Mouse (Mus musculus): ENCODE results near the gene Ccdc58. TPM values are rescaled to one million over a fixed set of nuclear protein-coding genes. Genes with fewer than 3 reads are reported as not detected.
"Not testable (repeated sequence)": the region's sequence is repeated elsewhere in the genome, so short reads cannot be mapped to it uniquely, and the experiment has no call there.

The Ccdc58 gene
- polyA plus RNA-seq, 1 experiment = 2.6 TPM

DNA sequence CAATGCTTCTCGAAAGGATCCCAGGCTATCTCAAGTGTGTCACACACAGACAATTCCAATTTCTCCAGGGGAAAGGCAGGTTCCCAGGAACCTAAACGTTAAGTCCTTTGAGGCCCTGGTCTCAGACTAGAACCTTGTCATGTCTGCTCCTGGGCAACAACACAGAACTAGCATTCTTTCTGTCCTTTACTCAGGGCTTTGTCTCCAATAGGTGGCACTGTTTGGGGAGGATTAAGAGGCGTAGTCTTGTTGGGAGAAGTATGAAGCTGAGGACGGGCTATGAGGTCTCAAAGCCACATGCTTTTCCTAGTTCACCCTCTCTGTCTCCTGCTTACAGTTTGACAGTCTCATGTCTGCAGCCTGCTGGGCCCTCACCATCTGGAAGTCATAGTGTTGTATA, 23.9 kb upstream of the Ccdc58 start:
- no peak for TF ChIP-seq POLR2A (IDR thresholded peaks at IDR 0.05; ENCODE audit: low read depth, low read length)
- no peak for TF ChIP-seq CTCF (IDR thresholded peaks at IDR 0.05; ENCODE audit: extremely low read depth, insufficient read length, insufficient replicate concordance, low read depth, low read length)
- peaks cover 43% of the 10 kb centered on the region for H3K36me3 ChIP-seq (ENCODE audit: control insufficient read depth, insufficient read depth, low read length)
- H3K27me3 ChIP-seq (ENCODE audit: control insufficient read depth, insufficient read depth, low read length) = no peaks in the 10 kb centered on the region
- H3K27ac ChIP-seq (ENCODE audit: insufficient read depth, low read depth, low read length) = no peak overlapping the region
- H3K4me1 ChIP-seq (ENCODE audit: control insufficient read depth, insufficient read depth, insufficient read length, low read length) = no peaks in the 10 kb centered on the region
- 92% methylated on average over 4 of the region's 4 CpGs for WGBS
- no peak overlapping the region for H3K4me3 ChIP-seq (ENCODE audit: low read depth, low read length)

- 90% methylated on average over 6 of the region's 6 CpGs for WGBS
- Histone ChIP-seq H3K4me3 (ENCODE audit: low read depth, low read length) (no peak overlapping the region), H3K36me3 (ENCODE audit: control insufficient read depth, insufficient read depth, low read length) (peaks cover 40% of the 10 kb centered on the region), H3K27ac (ENCODE audit: insufficient read depth, low read depth, low read length) (no peak overlapping the region), H3K27me3 (ENCODE audit: control insufficient read depth, insufficient read depth, low read length) (no peaks in the 10 kb centered on the region), H3K4me1 (ENCODE audit: control insufficient read depth, insufficient read depth, insufficient read length, low read length) (no peaks in the 10 kb centered on the region)
- no peak for TF ChIP-seq POLR2A (IDR thresholded peaks at IDR 0.05; ENCODE audit: low read depth, low read length)
- no peak for TF ChIP-seq CTCF (IDR thresholded peaks at IDR 0.05; ENCODE audit: extremely low read depth, insufficient read length, insufficient replicate concordance, low read depth, low read length)
Measured at GRCm38 (mm10) chr16:36051491-36051890, 20.0 kb upstream of the Ccdc58 start.

DNA sequence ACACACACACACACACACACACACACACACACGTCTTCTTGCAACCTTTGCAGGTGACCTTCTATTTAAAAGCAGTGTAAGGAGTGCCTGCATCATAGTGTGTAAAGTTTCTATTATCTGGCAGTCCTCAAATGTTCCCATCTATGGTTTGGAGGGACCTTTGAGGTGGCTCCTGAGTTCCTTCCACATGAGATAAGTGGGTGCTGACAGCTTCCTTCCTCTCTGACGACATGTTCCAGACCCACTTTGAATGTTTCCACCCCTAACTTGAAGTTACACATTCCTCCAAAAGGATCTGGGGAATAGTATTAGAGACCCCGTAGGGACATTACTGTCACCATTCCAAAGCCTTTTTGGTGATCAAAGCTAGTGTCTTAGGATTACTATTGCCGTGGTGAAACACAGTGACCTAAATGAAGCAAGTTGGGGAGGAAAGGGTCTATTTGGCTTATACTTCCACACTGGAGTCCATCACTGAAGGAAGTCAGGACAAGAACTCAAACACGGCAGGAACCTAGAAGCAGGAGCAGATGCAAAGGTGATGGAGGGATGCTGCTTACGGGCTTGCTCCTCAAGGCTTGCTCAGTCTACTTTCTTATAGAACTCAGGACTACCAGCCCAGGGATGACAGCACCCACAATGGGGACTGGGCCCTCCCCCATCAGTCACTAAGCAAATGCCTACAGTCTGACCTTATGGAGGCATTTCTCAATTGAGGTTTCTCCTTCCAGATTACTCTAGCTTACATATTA, 17.8 kb upstream of the Ccdc58 start:
- 82% methylated on average over 6 of the region's 6 CpGs for WGBS
- no peaks in the 10 kb centered on the region for H3K4me1 ChIP-seq (ENCODE audit: control insufficient read depth, insufficient read depth, insufficient read length, low read length)
- H3K4me3 ChIP-seq (ENCODE audit: low read depth, low read length) = no peak overlapping the region
- no peak overlapping the region for H3K27ac ChIP-seq (ENCODE audit: insufficient read depth, low read depth, low read length)
- no peaks in the 10 kb centered on the region for H3K27me3 ChIP-seq (ENCODE audit: control insufficient read depth, insufficient read depth, low read length)
- TF ChIP-seq POLR2A (IDR thresholded peaks at IDR 0.05; ENCODE audit: low read depth, low read length) (no peak), CTCF (IDR thresholded peaks at IDR 0.05; ENCODE audit: extremely low read depth, insufficient read length, insufficient replicate concordance, low read depth, low read length) (no peak)
- peaks cover 23% of the 10 kb centered on the region for H3K36me3 ChIP-seq (ENCODE audit: control insufficient read depth, insufficient read depth, low read length)

- no peak overlapping the region for H3K4me3 ChIP-seq (ENCODE audit: low read depth, low read length)
- peaks cover 13% of the 10 kb centered on the region for H3K36me3 ChIP-seq (ENCODE audit: control insufficient read depth, insufficient read depth, low read length)
- WGBS = 95% methylated on average over 8 of the region's 8 CpGs
- H3K27me3 ChIP-seq (ENCODE audit: control insufficient read depth, insufficient read depth, low read length) = no peaks in the 10 kb centered on the region
- TF ChIP-seq CTCF (IDR thresholded peaks at IDR 0.05; ENCODE audit: extremely low read depth, insufficient read length, insufficient replicate concordance, low read depth, low read length) (no peak), POLR2A (IDR thresholded peaks at IDR 0.05; ENCODE audit: low read depth, low read length) (no peak)
- no peaks in the 10 kb centered on the region for H3K4me1 ChIP-seq (ENCODE audit: control insufficient read depth, insufficient read depth, insufficient read length, low read length)
- H3K27ac ChIP-seq (ENCODE audit: insufficient read depth, low read depth, low read length) = no peak overlapping the region
Measured at GRCm38 (mm10) chr16:36054920-36055319, 16.6 kb upstream of the Ccdc58 start.

- Histone ChIP-seq H3K4me1 (ENCODE audit: control insufficient read depth, insufficient read depth, insufficient read length, low read length) (no peaks in the 10 kb centered on the region), H3K27ac (ENCODE audit: insufficient read depth, low read depth, low read length) (no peak overlapping the region), H3K36me3 (ENCODE audit: control insufficient read depth, insufficient read depth, low read length) (peaks cover 6% of the 10 kb centered on the region), H3K27me3 (ENCODE audit: control insufficient read depth, insufficient read depth, low read length) (no peaks in the 10 kb centered on the region), H3K4me3 (ENCODE audit: low read depth, low read length) (no peak overlapping the region)
- 93% methylated on average over 11 of the region's 11 CpGs for WGBS
- TF ChIP-seq POLR2A (IDR thresholded peaks at IDR 0.05; ENCODE audit: low read depth, low read length) (no peak), CTCF (IDR thresholded peaks at IDR 0.05; ENCODE audit: extremely low read depth, insufficient read length, insufficient replicate concordance, low read depth, low read length) (no peak)
Measured at GRCm38 (mm10) chr16:36056416-36056815, 15.1 kb upstream of the Ccdc58 start.

DNA sequence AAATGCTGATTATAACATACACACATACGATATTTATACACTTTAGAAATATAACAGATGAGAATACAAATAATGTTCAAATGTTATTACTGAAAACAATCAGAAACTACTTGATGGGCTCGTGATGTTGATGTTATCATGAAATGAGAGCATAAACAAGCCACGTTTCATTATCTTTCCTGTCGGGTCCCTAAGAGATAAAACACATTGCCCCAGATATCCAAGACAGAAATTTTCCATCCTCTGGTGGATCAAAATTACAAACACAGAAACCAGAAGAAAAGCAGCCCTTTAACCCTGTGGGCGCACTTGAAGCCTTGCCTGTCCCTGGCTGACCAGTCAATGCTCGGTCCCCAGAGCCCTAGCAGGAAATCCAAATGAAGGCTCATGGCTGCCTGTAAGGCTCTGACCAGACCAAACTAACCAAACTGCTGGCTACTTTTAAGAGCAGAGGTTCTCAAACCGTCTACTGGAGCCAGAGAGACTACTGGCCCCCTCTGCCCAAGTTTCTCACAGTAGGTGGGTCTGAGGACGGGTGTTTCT, 13.5 kb upstream of the Ccdc58 start:
- Histone ChIP-seq H3K27ac (ENCODE audit: insufficient read depth, low read depth, low read length) (no peak overlapping the region), H3K4me1 (ENCODE audit: control insufficient read depth, insufficient read depth, insufficient read length, low read length) (no peaks in the 10 kb centered on the region), H3K4me3 (ENCODE audit: low read depth, low read length) (no peak overlapping the region), H3K36me3 (ENCODE audit: control insufficient read depth, insufficient read depth, low read length) (no peaks in the 10 kb centered on the region; the same call in 1 of the 2 replicates), H3K27me3 (ENCODE audit: control insufficient read depth, insufficient read depth, low read length) (no peaks in the 10 kb centered on the region)
- TF ChIP-seq CTCF (IDR thresholded peaks at IDR 0.05; ENCODE audit: extremely low read depth, insufficient read length, insufficient replicate concordance, low read depth, low read length) = no peak
- no peak for TF ChIP-seq POLR2A (IDR thresholded peaks at IDR 0.05; ENCODE audit: low read depth, low read length)
- 69% methylated on average over 8 of the region's 8 CpGs for WGBS

DNA sequence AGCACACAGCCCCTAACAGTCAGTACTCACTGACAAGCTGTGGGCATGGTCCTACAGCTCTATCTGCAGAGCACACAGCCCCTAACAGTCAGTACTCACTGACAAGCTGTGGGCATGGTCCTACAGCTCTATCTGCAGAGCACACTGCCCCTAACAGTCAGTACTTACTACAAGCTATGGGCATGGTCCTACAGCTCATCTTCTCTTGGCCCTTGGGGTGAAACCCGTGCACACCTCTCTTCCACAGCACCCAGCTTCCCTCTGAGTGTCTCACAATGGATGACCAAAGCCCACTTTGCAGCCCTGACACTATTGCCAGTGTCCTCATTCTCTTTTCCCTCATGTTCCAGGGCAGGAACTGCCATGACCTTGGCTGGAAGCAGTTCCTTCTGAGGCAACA, 9.0 kb upstream of the Ccdc58 start:
- H3K4me3 ChIP-seq (ENCODE audit: low read depth, low read length); H3K27me3 ChIP-seq (ENCODE audit: control insufficient read depth, insufficient read depth, low read length); H3K4me1 ChIP-seq (ENCODE audit: control insufficient read depth, insufficient read depth, insufficient read length, low read length); H3K27ac ChIP-seq (ENCODE audit: insufficient read depth, low read depth, low read length); H3K36me3 ChIP-seq (ENCODE audit: control insufficient read depth, insufficient read depth, low read length): not testable (repeated sequence)
- 82% methylated on average over 1 of the region's 1 CpGs for WGBS

Measured in small intestine, adult 2 months (tissue).